Mouse (Mus musculus) gastrocnemius, adult 2 months (tissue): ENCODE measurements around the gene Hoxd3. TPM values are rescaled to one million over a fixed set of nuclear protein-coding genes. Genes with fewer than 3 reads are reported as not detected.
A peak's percentile ranks its signal among the peaks of the same experiment; 100 is the strongest.

Source experiments
- DNase-seq: peaks from one replicate; pipeline ENCODE4 v3.0.0; 2022
- H3K27ac ChIP-seq: fragments of 200-600 bp; 2 replicates; pipeline ENCODE4 v1.8.1; 2022; ENCODE audit warnings: mild to moderate bottlenecking
- H3K4me3 ChIP-seq: fragments of 200-600 bp; 2 replicates; pipeline ENCODE4 v1.8.1; 2022; ENCODE audit warnings: mild to moderate bottlenecking, moderate library complexity
- CTCF ChIP-seq: fragments of 200-600 bp; IDR thresholded peaks from 2 replicates; pipeline ENCODE4 v1.8.1; 2022; ENCODE audit warnings: antibody characterized with exemption, mild to moderate bottlenecking, moderate library complexity
- intact Hi-C: fragments of 180-260 bp; cut with DNase I; formaldehyde crosslinking; loops from one replicate; pipeline ENCODE4 v1.15.1; 2025
- total RNA-seq, 2 experiments: library from RNA; stranded (reverse); gene quantifications; 2 replicates each; pipeline ENCODE4 v1.2.3; 2021

Hoxd3 gene
- total RNA-seq, 2 experiments from 2014 or later: not detected

DNA sequence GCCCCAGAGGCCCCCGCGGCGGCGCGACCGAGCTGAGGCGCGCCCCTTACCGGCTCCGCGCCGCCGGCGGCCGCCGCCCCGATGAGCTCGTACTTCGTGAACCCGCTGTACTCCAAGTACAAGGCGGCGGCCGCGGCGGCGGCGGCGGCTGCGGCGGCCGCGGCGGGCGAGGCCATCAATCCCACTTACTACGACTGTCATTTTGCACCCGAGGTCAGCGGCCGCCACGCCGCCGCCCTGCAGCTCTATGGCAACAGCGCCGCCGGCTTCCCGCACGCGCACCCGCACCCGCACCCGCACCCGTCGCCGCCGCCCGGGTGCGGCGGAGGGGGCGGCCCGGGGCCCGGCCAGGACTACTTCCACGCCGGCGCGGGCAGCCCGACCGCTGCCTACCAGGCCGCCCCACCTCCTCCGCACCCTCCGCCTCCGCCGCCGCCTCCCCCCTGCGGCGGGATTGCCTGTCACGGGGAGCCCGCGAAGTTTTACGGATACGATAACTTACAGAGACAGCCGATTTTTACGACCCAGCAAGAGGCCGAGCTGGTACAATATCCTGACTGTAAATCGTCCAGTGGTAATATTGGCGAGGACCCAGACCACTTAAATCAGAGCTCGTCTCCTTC, 6.1 kb upstream of the Hoxd3 start:
- no peak for TF ChIP-seq CTCF
- Histone ChIP-seq H3K4me3 (peak overlapping the region; percentile 84), H3K27ac (peak overlapping the region; percentile 94)
- intact Hi-C loops: no loop called here
- DNase-seq: peak; percentile 81

GRCm38 (mm10) chr2:74706393-74706960, 5.2 kb upstream of the Hoxd3 start:
- TF ChIP-seq CTCF: no peak
- H3K4me3 ChIP-seq: peak overlapping the region; percentile 84
- intact Hi-C loops: no loop called here
- no peak for DNase-seq
- peak overlapping the region; percentile 94 for H3K27ac ChIP-seq

DNA sequence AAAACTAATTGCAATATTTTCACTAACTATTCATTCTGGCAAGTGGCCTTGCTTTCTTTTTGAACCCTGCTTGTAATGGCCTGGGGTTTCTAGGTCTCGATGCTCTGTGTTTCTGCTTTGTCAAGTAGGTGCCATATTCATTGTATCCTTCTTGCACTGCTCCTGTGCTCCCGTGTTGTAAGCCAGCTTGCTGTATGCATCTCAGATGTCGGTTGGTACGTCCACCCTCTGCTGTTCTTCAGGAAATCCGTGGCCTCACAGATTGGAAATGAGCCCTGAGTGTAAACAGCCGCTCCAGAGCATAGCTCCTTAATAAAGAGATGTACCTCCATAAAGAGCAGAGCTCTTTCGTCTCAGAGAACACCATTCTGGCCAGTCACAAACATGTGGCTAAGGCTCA, 4.1 kb upstream of the Hoxd3 start:
- intact Hi-C loops: no loop called here

GRCm38 (mm10) chr2:74708676-74709075, 3.1 kb upstream of the Hoxd3 start:
- intact Hi-C loops: no loop called here
- Histone ChIP-seq H3K4me3 (no peak overlapping the region), H3K27ac (peak overlapping the region; percentile 57)
- TF ChIP-seq CTCF: no peak
- DNase-seq: no peak

More for the DNA sequence above, 4.1 kb upstream of the Hoxd3 start:
- DNase-seq: no peak
- Histone ChIP-seq H3K4me3 (peak overlapping the region; percentile 84), H3K27ac (peak overlapping the region; percentile 44; the same call in 1 of the 2 replicates)
- no peak for TF ChIP-seq CTCF

DNA sequence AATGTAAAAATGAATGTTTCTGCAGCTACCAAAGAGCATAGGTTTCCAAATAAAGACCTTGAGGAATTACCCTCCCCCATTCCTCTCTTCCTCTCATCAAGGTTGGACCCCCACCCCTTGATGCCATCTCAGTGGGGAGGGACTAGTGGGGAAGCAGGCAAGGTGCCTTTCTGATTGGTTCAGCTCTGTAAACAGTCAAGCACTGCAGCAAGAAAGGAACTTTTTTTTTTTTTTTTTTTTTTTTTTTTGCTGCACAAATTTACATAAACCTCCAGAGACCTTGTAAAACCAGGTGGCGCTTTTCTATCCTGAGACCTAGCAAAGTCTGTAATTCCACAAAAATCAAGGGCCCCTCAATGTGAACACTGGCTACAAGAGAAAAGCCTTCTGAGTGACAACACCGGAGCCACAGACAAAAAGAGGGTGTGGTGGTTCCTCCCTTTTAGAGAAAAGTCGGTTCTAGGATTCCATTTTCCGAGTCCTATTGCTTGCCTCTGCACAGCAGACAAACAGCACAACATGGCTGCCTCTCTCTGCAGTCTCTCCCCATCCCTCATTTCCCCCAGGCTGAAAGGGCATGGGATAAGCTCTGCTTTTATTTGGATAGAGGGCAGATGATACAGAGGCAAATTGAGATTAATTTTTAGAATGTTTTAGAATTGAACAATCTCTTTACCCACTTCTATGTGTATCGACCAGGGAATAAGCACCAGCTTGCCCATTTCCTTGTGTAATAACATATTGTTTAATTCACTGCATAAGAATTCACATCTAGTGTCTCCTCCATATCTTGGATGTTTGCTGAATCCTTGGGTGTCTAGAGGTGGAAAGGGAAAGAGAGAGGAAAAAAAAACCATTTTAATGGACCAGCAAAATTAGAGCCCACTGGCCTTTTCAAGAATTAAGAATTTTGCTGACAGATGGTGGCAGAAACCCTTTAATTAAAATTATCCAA, 2.0 kb upstream of the Hoxd3 start:
- intact Hi-C loops: loop anchor here (5.0 kb wide), 1 partner anchor 118 kb away; the partner anchor contains the start of gene Mtx2
- no peak for TF ChIP-seq CTCF
- Histone ChIP-seq H3K27ac (peak overlapping the region; percentile 35; the same call in 1 of the 2 replicates), H3K4me3 (no peak overlapping the region)
- no peak for DNase-seq

GRCm38 (mm10) chr2:74710929-74711543, 691 bp upstream of the Hoxd3 start:
- H3K4me3 ChIP-seq: peak overlapping the region; percentile 93
- intact Hi-C loops: loop anchor here (5.0 kb wide), 1 partner anchor 116 kb away; the partner anchor contains the start of gene Mtx2
- peak overlapping the region; percentile 95 for H3K27ac ChIP-seq
- peak; percentile 29 for DNase-seq
- no peak for TF ChIP-seq CTCF

- no peak for TF ChIP-seq CTCF
- Histone ChIP-seq H3K4me3 (peak overlapping the region; percentile 93), H3K27ac (peak overlapping the region; percentile 95)
- intact Hi-C loops: loop anchor here (5.0 kb wide), 1 partner anchor 114 kb away; the partner anchor contains the start of gene Mtx2
- DNase-seq: peak; percentile 17
Observed at GRCm38 (mm10) chr2:74713239-74714150, 1.8 kb downstream of the Hoxd3 start.

DNA sequence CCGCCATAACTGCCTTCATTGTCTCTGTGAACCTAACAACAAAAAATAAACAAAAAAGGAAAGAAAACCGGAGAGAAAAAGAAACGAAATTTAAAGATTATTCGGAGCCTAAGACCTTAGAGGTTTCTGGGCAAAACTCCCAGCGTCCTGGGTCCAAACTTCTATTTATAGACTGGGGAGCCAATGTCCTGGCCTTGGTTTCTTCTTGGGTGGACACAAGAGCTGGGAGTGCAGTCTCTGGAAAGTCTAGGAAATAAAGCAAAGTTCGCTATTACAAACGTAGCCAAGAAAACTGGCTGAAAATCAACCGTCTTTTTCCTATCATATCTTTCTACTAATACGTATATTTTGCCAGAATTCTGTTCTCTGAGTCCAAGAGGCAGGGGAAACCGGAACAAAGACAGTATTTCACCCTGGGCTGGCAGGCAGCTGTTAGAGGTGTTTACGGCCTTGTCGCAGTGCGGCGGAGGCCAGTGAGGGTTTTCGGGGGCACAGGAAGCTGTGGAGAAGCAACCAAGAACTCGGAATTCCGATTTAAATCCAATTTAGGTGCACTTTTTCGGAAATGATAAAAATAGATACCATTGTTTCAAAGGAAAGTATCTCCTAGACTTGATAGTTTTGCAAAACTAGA, 2.5 kb downstream of the Hoxd3 start:
- H3K4me3 ChIP-seq: peak overlapping the region; percentile 93
- TF ChIP-seq CTCF: no peak
- intact Hi-C loops: loop anchor here (5.0 kb wide), 1 partner anchor 113 kb away; the partner anchor contains the start of gene Mtx2
- H3K27ac ChIP-seq: peak overlapping the region; percentile 95
- peak; percentile 47 for DNase-seq

GRCm38 (mm10) chr2:74714881-74715280, 3.2 kb downstream of the Hoxd3 start:
- Histone ChIP-seq H3K27ac (peak overlapping the region; percentile 95), H3K4me3 (peak overlapping the region; percentile 93)
- intact Hi-C loops: loop anchor here (1.0 to 5.0 kb wide), 3 partner anchors 112 to 422 kb away; partner anchors contain the start of gene Mtx2
- DNase-seq: peak; percentile 58
- no peak for TF ChIP-seq CTCF

GRCm38 (mm10) chr2:74715504-74716241, 3.9 kb downstream of the Hoxd3 start:
- TF ChIP-seq CTCF: peak; percentile 94
- peak overlapping the region; percentile 95 for H3K27ac ChIP-seq
- intact Hi-C loops: loop anchor here (1.0 to 5.0 kb wide), 3 partner anchors 249 to 422 kb away; no protein-coding TSS in a partner anchor
- peak; percentile 93 for DNase-seq
- H3K4me3 ChIP-seq: peak overlapping the region; percentile 93
